Mouse (Mus musculus) R1 (cell line): ENCODE measurements around the gene Terf2.
"Not testable (repeated sequence)": the region's sequence is repeated elsewhere in the genome, so short reads cannot be mapped to it uniquely, and the experiment has no call there.

Experiments
- DNase-seq: peaks from one replicate; pipeline ENCODE4 v3.0.0-alpha.2; 2018; ENCODE audit warnings: low read depth, low spot score

Terf2 gene

DNA sequence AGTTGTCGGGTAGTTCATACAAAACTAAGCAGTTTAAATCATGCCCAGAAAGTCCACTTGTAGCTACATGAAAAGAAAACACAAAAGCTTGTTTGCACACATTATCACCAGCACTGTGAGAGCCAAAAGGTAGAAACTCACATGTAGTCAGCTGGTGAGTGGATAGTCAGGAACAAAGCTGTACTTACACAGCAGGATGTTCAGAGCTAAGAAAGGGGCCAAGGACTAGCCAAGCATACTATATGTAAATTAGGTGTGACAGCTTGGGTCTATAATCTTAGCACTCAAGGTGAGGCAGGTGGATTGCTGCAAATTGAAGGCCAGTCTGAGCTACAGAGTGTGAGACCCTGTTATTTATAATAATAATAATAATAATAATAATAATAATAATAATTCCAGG, 33.7 kb downstream of the Terf2 start:
- DNase-seq, result no peak

- DNase-seq, result no peak
These were observed 39.4 kb downstream of the Terf2 start for GRCm38 (mm10) chr8:107056973-107057369.

GRCm38 (mm10) chr8:107056076-107056972, 40.0 kb downstream of the Terf2 start, which contains the start of the genes Cog8 and Nip7:
Gene Cog8 (minus strand): TSS chr8:107056689.
Gene Nip7 (plus strand): TSS chr8:107056877.
- peak; percentile 99 for DNase-seq

DNA sequence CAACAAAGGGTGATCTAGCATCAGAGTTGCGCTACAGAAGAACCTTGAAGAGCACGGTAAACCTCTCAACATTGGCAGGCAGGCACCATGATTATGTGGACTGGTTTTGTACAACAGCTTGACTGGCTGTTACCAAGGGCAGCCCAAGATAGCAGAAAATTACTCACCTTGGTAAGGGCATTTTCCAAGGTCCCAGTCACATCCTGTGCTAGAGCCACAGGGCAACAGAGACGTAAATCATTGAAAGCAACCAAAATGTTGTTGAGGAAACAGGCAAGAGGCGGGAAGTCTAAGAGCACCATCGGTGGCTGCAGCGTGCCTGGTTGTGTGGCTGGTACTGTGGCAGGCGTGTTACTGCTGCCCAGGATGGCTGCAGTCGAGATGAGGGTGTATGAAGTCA, 44.3 kb downstream of the Terf2 start:
- DNase-seq, result no peak

GRCm38 (mm10) chr8:107049480-107049879, 46.9 kb downstream of the Terf2 start:
- DNase-seq, result peak; percentile 52

GRCm38 (mm10) chr8:107048061-107048941, 48.0 kb downstream of the Terf2 start, which contains the start of gene Pdf:
Gene Pdf (minus strand): TSS chr8:107048614.
- DNase-seq, result peak; percentile 93

- no peak for DNase-seq
These were observed 49.4 kb downstream of the Terf2 start for GRCm38 (mm10) chr8:107046976-107047375.

DNA sequence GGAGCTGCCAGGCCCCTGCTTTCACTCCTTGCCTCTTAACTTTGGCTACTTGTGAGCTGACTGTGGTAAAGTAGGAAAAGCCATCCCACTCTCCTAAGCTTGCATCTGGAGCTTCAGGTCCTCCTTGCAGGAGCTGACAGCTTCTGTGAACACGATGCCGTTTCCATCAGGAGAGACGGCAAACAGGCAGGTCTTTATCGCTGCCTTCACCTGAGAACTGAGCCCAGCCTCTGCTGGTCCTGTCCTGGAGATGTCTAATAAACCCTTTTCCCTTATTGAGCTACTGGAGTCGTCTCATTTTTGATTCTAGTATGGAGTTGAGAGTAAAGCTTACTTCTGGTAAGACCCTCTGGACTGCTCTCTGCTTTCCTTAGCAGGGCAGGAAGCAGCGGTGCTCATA, 50.9 kb downstream of the Terf2 start:
- no peak for DNase-seq

GRCm38 (mm10) chr8:107040632-107041031, 55.7 kb downstream of the Terf2 start:
- no peak for DNase-seq

DNA sequence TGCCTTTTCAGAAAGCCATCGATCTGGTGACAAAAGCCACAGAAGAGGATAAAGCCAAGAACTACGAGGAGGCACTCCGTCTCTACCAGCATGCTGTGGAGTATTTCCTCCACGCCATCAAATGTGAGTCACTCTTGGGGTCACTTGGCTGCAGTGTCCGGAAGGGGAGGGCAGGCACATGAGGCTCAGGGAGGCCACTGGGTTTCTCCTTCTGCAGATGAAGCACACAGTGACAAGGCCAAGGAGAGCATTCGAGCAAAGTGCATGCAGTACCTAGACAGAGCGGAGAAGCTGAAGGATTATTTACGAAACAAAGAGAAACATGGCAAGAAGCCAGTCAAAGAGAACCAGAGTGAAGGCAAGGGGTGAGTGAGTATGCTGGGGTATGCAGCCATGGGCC, 59.7 kb downstream of the Terf2 start:
- DNase-seq, result no peak

- DNase-seq, result no peak
These were observed 60.7 kb downstream of the Terf2 start for GRCm38 (mm10) chr8:107035641-107036040.

DNA sequence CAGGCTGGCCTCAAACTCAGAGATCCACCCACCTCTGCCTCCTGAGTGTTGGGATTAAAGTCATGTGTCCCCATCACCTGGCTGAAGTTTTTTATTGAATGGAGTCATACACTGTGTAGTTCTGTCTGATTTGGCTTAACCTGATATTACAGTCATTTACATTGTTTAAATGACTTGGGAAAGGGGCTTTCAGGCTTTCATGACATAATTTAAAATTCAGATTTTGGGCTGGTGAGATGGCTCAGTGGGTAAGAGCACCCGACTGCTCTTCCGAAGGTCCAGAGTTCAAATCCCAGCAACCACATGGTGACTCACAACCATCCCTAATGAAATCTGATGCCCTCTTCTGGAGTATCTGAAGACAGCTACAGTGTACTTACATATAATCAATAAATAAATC, 62.7 kb downstream of the Terf2 start:
- DNase-seq, result not testable (repeated sequence)

DNA sequence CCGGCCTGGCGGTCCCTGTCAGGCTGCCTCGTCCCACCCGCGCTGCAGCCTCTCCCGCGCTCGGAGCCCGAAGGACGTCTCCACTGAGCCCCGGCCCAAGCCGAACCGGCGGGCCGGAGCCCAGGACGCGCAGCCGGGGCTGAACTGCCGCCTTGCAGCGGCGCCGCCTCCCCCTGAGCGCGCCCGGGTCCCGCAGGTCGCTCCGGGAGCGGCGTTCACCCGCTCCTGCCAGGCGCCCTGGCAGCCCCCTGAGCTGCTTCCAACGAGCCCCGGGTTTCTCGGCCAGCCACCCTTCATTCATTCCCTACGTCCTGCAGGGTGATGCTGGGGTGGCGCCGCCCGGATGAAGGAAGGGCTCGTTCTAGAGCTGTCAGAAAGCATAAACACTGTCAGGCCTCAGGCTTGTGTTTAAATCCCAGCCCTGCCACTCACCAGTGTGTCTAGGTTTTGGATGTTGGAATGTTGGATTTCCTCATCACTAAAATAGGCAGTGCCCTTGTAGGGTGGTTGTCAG, 64.7 kb downstream of the Terf2 start:
- peak; percentile 55 for DNase-seq

DNA sequence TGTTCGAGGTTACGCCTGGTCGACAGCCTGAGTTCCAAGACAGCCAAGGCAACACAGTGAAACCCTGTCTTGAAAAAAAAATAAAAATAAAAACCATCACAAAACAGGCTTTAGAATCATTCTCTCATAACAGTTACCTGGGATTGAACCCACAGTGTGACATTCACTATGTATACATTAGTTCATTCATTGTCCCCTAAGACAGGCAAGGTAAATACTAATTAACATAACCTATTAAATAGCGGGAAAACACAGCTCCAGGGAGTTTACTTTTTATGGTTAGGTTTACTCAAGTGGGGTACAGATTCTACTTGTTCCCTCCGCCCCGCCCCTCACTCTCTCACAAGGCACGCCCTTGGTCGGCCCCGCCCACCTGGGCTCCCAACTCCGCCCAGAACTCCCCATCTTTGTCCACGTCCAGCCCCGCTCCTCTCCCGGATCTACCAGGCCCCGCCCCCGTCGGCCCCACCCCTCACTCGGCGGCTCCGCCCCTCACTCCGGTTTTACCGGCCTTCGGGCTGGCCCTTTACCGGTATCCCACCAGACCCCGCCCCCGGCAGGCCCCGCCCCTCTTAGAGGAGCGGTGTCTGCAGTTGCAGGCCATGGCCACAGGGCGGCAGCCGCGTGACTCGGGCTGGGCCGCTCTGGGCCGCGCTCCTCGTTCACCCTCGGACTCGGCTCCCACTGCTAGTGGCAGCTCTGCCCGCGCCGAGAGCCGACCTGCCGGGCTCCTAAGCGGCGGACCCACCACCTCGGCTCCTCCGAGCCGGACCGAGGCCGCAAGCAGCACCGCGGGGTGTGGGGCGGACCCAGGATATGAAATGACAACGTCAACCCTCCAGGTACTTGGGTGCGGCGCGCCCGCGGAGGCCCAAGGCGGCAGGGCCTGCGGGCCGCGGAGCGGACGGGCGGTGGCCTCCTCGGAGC, 65.4 kb downstream of the Terf2 start, which contains the start of gene Vps4a:
Vps4a (plus strand) TSS at position 573 of the 927 bp plus-strand sequence.
- peak; percentile 96 for DNase-seq

- DNase-seq, result peak; percentile 36
These were observed 66.3 kb downstream of the Terf2 start for GRCm38 (mm10) chr8:107030058-107030457.

DNA sequence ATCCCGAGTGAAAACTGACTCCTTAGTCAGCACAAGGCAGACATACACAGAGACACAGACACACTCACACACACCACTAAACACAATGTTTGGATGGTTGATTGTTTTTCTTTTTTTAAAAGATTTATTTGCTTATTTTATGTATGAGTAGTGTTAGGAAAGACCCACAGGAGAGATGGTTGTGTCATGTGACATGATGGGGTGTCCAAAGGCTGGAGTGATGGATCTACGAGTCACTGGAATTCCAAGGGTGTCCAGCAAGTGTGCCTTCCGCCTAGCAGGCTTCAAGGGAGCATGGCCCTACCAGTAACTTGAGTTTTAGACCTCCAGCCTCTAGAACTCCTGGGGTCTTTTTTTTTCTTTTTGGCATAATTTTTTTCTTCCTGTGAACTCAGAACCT, 67.0 kb downstream of the Terf2 start:
- no peak for DNase-seq

DNA sequence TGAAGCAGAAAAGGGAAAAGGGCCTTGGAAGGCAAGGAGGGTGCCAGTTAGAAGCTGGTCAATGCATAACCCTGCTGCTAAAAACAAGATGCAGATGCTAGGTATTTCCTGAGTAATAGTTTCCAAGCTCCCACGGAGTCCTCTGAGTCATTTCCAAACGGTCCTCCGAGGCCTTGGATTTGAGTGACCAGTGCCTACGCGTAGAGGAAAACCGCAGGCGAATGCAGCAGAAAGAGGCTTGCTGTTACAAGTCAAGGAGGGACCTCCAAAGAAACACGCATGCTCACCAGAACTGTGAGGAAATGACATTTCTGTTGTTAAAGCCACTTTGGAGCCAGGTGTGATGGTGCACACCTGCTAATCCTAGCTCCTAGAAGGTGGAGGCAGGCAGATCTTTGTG, 72.9 kb downstream of the Terf2 start:
- DNase-seq, result no peak
